Mouse (Mus musculus): ENCODE results near the gene Usp50.

The Usp50 gene

GRCm38 (mm10) chr2:126743389-126743788 is 39.9 kb downstream of the Usp50 start:
- no peak for DNase-seq (ENCODE audit: low read depth, low spot score)

- DNase-seq (ENCODE audit: low read depth, low spot score) = no peak
Measured at GRCm38 (mm10) chr2:126740314-126740713, 43.0 kb downstream of the Usp50 start.

GRCm38 (mm10) chr2:126735339-126736073 is 47.8 kb downstream of the Usp50 start:
- no peak for DNase-seq (ENCODE audit: low read depth, low spot score)

- DNase-seq (ENCODE audit: low read depth, low spot score) = no peak
Measured at GRCm38 (mm10) chr2:126730502-126730901, 52.8 kb downstream of the Usp50 start.

GRCm38 (mm10) chr2:126729207-126729606 is 54.1 kb downstream of the Usp50 start:
- DNase-seq (ENCODE audit: low read depth, low spot score) = no peak

- no peak for DNase-seq (ENCODE audit: low read depth, low spot score)
Measured at GRCm38 (mm10) chr2:126712950-126713349, 70.3 kb downstream of the Usp50 start.

- DNase-seq (ENCODE audit: low read depth, low spot score) = no peak
Measured at GRCm38 (mm10) chr2:126712526-126712925, 70.7 kb downstream of the Usp50 start.

- no peak for DNase-seq (ENCODE audit: low read depth, low spot score)
Measured at GRCm38 (mm10) chr2:126708361-126708760, 74.9 kb downstream of the Usp50 start.

GRCm38 (mm10) chr2:126707438-126707779 is 75.9 kb downstream of the Usp50 start:
- DNase-seq (ENCODE audit: low read depth, low spot score) = no peak

GRCm38 (mm10) chr2:126706759-126707437 is 76.4 kb downstream of the Usp50 start, which contains the start of gene Usp8:
Usp8 (plus strand) TSS chr2:126707328.
- peak; percentile 98 for DNase-seq (ENCODE audit: low read depth, low spot score)

GRCm38 (mm10) chr2:126695285-126695684 is 88.0 kb downstream of the Usp50 start:
- no peak for DNase-seq (ENCODE audit: low read depth, low spot score)

- no peak for DNase-seq (ENCODE audit: low read depth, low spot score)
Measured at GRCm38 (mm10) chr2:126691290-126691689, 92.0 kb downstream of the Usp50 start.

GRCm38 (mm10) chr2:126682937-126683336 is 100.3 kb downstream of the Usp50 start:
- no peak for DNase-seq (ENCODE audit: low read depth, low spot score)

- DNase-seq (ENCODE audit: low read depth, low spot score) = no peak
Measured at GRCm38 (mm10) chr2:126682333-126682732, 100.9 kb downstream of the Usp50 start.

- peak; percentile 47 for DNase-seq (ENCODE audit: low read depth, low spot score)
Measured at GRCm38 (mm10) chr2:126677366-126677765, 105.9 kb downstream of the Usp50 start.

GRCm38 (mm10) chr2:126676122-126676515 is 107.2 kb downstream of the Usp50 start, which contains the start of gene Gabpb1:
Gabpb1 (minus strand) TSS chr2:126676337.
- no peak for DNase-seq (ENCODE audit: low read depth, low spot score)

- peak; percentile 94 for DNase-seq (ENCODE audit: low read depth, low spot score)
Measured at GRCm38 (mm10) chr2:126675169-126676121, 107.8 kb downstream of the Usp50 start.

GRCm38 (mm10) chr2:126674441-126675168 is 108.7 kb downstream of the Usp50 start:
- peak; percentile 76 for DNase-seq (ENCODE audit: low read depth, low spot score)

GRCm38 (mm10) chr2:126673317-126674242 is 109.7 kb downstream of the Usp50 start:
- DNase-seq (ENCODE audit: low read depth, low spot score) = no peak

GRCm38 (mm10) chr2:126668621-126669252 is 114.5 kb downstream of the Usp50 start:
- no peak for DNase-seq (ENCODE audit: low read depth, low spot score)
